17 mouse cellular contexts compared by ENCODE assay signal in the genomic region with DNA sequence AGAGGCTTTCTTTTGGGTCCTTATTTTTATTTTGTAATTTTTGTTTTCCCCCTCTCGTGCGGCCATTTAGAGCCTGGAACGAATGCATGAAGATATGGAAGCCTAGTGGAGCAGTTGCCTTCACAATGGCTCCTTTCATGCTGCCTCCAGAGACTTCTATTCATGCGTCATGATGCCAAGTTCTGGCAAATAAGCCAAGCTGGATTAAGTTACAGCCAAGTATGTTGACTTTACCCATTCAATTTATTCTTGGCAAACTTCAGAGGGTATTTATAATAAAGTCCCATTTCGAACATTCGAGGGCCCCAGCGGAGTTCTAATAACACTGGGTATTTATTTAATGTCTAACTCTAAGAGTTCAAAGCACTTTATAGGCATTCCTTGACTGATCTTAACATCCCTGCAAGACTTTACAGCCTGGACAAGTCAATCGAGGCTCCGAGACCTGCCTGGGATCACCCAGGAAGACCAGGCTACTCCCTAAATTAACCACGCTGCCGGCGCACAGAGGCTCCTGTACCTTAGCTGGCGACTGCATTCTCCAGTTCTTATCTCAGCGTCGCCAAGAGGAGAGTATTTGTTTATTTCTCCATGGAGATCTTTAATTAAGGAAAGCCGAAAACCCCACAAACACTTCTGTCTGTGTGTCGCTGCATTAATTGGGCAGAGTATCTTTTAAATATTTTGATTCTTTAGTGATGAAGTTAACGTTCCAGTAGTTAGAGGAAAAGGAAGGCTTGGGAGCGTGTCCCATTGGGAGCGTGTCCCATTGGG.
DNase-seq lines count a peak whose midpoint lies in the region; ATAC-seq and TF ChIP-seq lines count a peak whose summit lies in the region.
"Had no signal": no experiment of that assay in that cellular context is flagged by ENCODE, and none has a peak within 500 bp of the region (broad histone marks: within the 10 kb centered on the region; RNA-seq: fewer than 3 reads in every experiment).

No protein-coding gene starts in this region.

- H3K9me3 ChIP-seq in hindbrain, embryonic 15.5 days: no peaks in the 10 kb centered on the region
- H3K9me3 ChIP-seq in hindbrain, embryonic 12.5 days (replicated peaks): no peaks in the 10 kb centered on the region
- H3K9me3 ChIP-seq in midbrain, postnatal 0 days (ENCODE audit: low read length): no peaks in the 10 kb centered on the region
- no peaks in the 10 kb centered on the region for H3K9me3 ChIP-seq in midbrain, embryonic 16.5 days (replicated peaks; ENCODE audit: control insufficient read depth, low read length, poor library complexity, severe bottlenecking)
- H3K9me3 ChIP-seq: heart, embryonic 10.5 days; midbrain, embryonic 13.5 days; neural tube, embryonic 13.5 days had no signal

- peak; percentile 82 for DNase-seq in midbrain, postnatal 0 days (ENCODE audit: low spot score)
- peak; percentile 88 for DNase-seq in fibroblast of lung, adult 2 months (ENCODE audit: low read depth)
- no peak for DNase-seq in spleen, postnatal 14 days (ENCODE audit: low spot score in 2 of 2)
- no peak for DNase-seq in natural killer cell, adult 2 months (ENCODE audit: low spot score in 2 of 2)
- DNase-seq: cerebellum, adult 8-10 months; gastrocnemius, postnatal 10 days; kidney, adult 2 months; retina, postnatal 1 day; thymus, adult 18-20 months had no signal

- H3K4me3 ChIP-seq in hindbrain, embryonic 15.5 days: no peak overlapping the region
- H3K4me3 ChIP-seq in hindbrain, embryonic 12.5 days: no peak overlapping the region
- H3K4me3 ChIP-seq in midbrain, postnatal 0 days (ENCODE audit: low read depth, low read length): no peak overlapping the region
- no peak overlapping the region for H3K4me3 ChIP-seq in midbrain, embryonic 16.5 days (ENCODE audit: low read depth, low read length)
- H3K4me3 ChIP-seq: heart, embryonic 10.5 days; midbrain, embryonic 13.5 days; neural tube, embryonic 13.5 days had no signal

- peak overlapping the region; percentile 34; the same call in 1 of the 2 replicates for H3K27ac ChIP-seq in hindbrain, embryonic 15.5 days (replicated peaks)
- H3K27ac ChIP-seq in hindbrain, embryonic 12.5 days: no peak overlapping the region
- 0 out of 2 replicates have a peak overlapping the region, but pooled peaks have one; percentile 12 for H3K27ac ChIP-seq in midbrain, postnatal 0 days (ENCODE audit: low read depth, low read length)
- no peak overlapping the region for H3K27ac ChIP-seq in midbrain, embryonic 16.5 days (ENCODE audit: low read length)
- H3K27ac ChIP-seq: heart, embryonic 10.5 days; midbrain, embryonic 13.5 days; neural tube, embryonic 13.5 days had no signal

- no peaks in the 10 kb centered on the region for H3K27me3 ChIP-seq in hindbrain, embryonic 15.5 days
- no peaks in the 10 kb centered on the region for H3K27me3 ChIP-seq in hindbrain, embryonic 12.5 days
- no peaks in the 10 kb centered on the region for H3K27me3 ChIP-seq in midbrain, postnatal 0 days (ENCODE audit: insufficient read depth, low read length)
- H3K27me3 ChIP-seq in midbrain, embryonic 16.5 days (ENCODE audit: control insufficient read depth, insufficient read depth, low read depth, low read length): no peaks in the 10 kb centered on the region
- H3K27me3 ChIP-seq: CH12.LX; midbrain, embryonic 13.5 days; Patski had no signal

- H3K36me3 ChIP-seq in hindbrain, embryonic 15.5 days: no peaks in the 10 kb centered on the region
- no peaks in the 10 kb centered on the region for H3K36me3 ChIP-seq in hindbrain, embryonic 12.5 days
- no peaks in the 10 kb centered on the region for H3K36me3 ChIP-seq in midbrain, postnatal 0 days (ENCODE audit: insufficient read depth, low read length)
- no peaks in the 10 kb centered on the region for H3K36me3 ChIP-seq in midbrain, embryonic 16.5 days (ENCODE audit: control insufficient read depth, insufficient read depth, low read length)
- H3K36me3 ChIP-seq: heart, embryonic 10.5 days; midbrain, embryonic 13.5 days; neural tube, embryonic 13.5 days had no signal

- H3K4me2 ChIP-seq in hindbrain, embryonic 15.5 days: no peak overlapping the region
- H3K4me2 ChIP-seq in hindbrain, embryonic 12.5 days (replicated peaks): no peak overlapping the region
- H3K4me2 ChIP-seq in midbrain, postnatal 0 days (ENCODE audit: low read depth, low read length, poor library complexity, severe bottlenecking): no peak overlapping the region
- no peak overlapping the region for H3K4me2 ChIP-seq in midbrain, embryonic 16.5 days (ENCODE audit: low read length)
- H3K4me2 ChIP-seq: midbrain, embryonic 13.5 days; neural tube, embryonic 13.5 days had no signal

- TF ChIP-seq CTCF in midbrain, postnatal 0 days (IDR thresholded peaks at IDR 0.05): no peak

- H3K9ac ChIP-seq in hindbrain, embryonic 15.5 days: no peak overlapping the region
- H3K9ac ChIP-seq in hindbrain, embryonic 12.5 days: no peak overlapping the region
- H3K9ac ChIP-seq in midbrain, postnatal 0 days (replicated peaks; ENCODE audit: low read length, poor library complexity, severe bottlenecking): no peak overlapping the region
- no peak overlapping the region for H3K9ac ChIP-seq in midbrain, embryonic 16.5 days (ENCODE audit: low read depth, low read length)
- H3K9ac ChIP-seq: midbrain, embryonic 13.5 days; neural tube, embryonic 13.5 days had no signal

- ATAC-seq in hindbrain, embryonic 15.5 days (ENCODE audit: low FRiP score, low read depth): no peak
- ATAC-seq in hindbrain, embryonic 12.5 days (ENCODE audit: low FRiP score): no peak
- ATAC-seq in midbrain, postnatal 0 days (ENCODE audit: low FRiP score): no peak
- no peak for ATAC-seq in midbrain, embryonic 16.5 days
- ATAC-seq: midbrain, embryonic 13.5 days; Patski had no signal

- H3K4me1 ChIP-seq in hindbrain, embryonic 15.5 days (replicated peaks): peaks cover 36% of the 10 kb centered on the region
- peaks cover 27% of the 10 kb centered on the region for H3K4me1 ChIP-seq in hindbrain, embryonic 12.5 days
- H3K4me1 ChIP-seq in midbrain, postnatal 0 days (ENCODE audit: insufficient read depth, low read length): peaks cover 15% of the 10 kb centered on the region; the same call in 1 of the 2 replicates
- H3K4me1 ChIP-seq in midbrain, embryonic 16.5 days (ENCODE audit: control insufficient read depth, insufficient read depth, low read length): peaks cover 19% of the 10 kb centered on the region

- 60% methylated on average over 20 of the region's 20 CpGs for whole genome bisulfite sequencing in hindbrain, embryonic 15.5 days
- WGBS in hindbrain, embryonic 12.5 days: 78% methylated on average over 20 of the region's 20 CpGs
- 60% methylated on average over 20 of the region's 20 CpGs for WGBS in midbrain, postnatal 0 days
- WGBS in midbrain, embryonic 16.5 days: 63% methylated on average over 20 of the region's 20 CpGs

Comparison
In these comparisons a context has a peak if more than half of its experiments do, and no peak if none do; other contexts are left out.
1. H3K27ac ChIP-seq: peak in hindbrain, embryonic 15.5 days (single experiment) and midbrain, postnatal 0 days (single experiment); none in hindbrain, embryonic 12.5 days (single experiment) and midbrain, embryonic 16.5 days (single experiment).
2. DNase-seq: peak in midbrain, postnatal 0 days (single experiment) and fibroblast of lung, adult 2 months (single experiment); none in spleen, postnatal 14 days (0 of 2) and natural killer cell, adult 2 months (0 of 2).